Mouse (Mus musculus): Measurements from ENCODE around the gene Hacd2. TPM values are rescaled to one million over a fixed set of nuclear protein-coding genes. Genes with fewer than 3 reads are reported as not detected.

Hacd2 gene
- polyA plus RNA-seq, 1 experiment from 2014 or later: 73.4 TPM

- no peaks in the 10 kb centered on the region for H3K9me3 ChIP-seq (replicated peaks)
- no peak overlapping the region for H3K27ac ChIP-seq
- no peaks in the 10 kb centered on the region for H3K36me3 ChIP-seq
- no peak for DNase-seq (ENCODE audit: low spot score)
- WGBS: 96% methylated on average over 4 of the region's 4 CpGs
- no peak overlapping the region for H3K4me3 ChIP-seq
- no peaks in the 10 kb centered on the region for H3K27me3 ChIP-seq (ENCODE audit: low read depth, poor library complexity, severe bottlenecking)
- H3K4me1 ChIP-seq: peaks cover 9% of the 10 kb centered on the region; the same call in 1 of the 2 replicates
Observed at GRCm38 (mm10) chr16:35068886-35069285, 46.7 kb downstream of the Hacd2 start.

- Histone ChIP-seq H3K27me3 (ENCODE audit: low read depth, poor library complexity, severe bottlenecking) (no peaks in the 10 kb centered on the region), H3K4me1 (no peaks in the 10 kb centered on the region), H3K27ac (no peak overlapping the region), H3K9me3 (replicated peaks) (no peaks in the 10 kb centered on the region), H3K4me3 (no peak overlapping the region), H3K36me3 (peaks cover 23% of the 10 kb centered on the region)
- DNase-seq (ENCODE audit: low spot score): no peak
Observed at GRCm38 (mm10) chr16:35074436-35074835, 52.2 kb downstream of the Hacd2 start.

- Histone ChIP-seq H3K4me1 (no peaks in the 10 kb centered on the region), H3K27ac (no peak overlapping the region), H3K9me3 (replicated peaks) (no peaks in the 10 kb centered on the region), H3K4me3 (no peak overlapping the region), H3K27me3 (ENCODE audit: low read depth, poor library complexity, severe bottlenecking) (no peaks in the 10 kb centered on the region), H3K36me3 (peaks cover 29% of the 10 kb centered on the region)
- no peak for DNase-seq (ENCODE audit: low spot score)
- 91% methylated on average over 3 of the region's 3 CpGs for WGBS
Observed at GRCm38 (mm10) chr16:35075643-35076042, 53.4 kb downstream of the Hacd2 start.

- no peaks in the 10 kb centered on the region for H3K9me3 ChIP-seq (replicated peaks)
Observed at GRCm38 (mm10) chr16:35093500-35093899, 71.3 kb downstream of the Hacd2 start.

GRCm38 (mm10) chr16:35097870-35098530 lies 75.8 kb downstream of the Hacd2 start:
- no peak for DNase-seq (ENCODE audit: low spot score)
- Histone ChIP-seq H3K4me1 (peaks cover 20% of the 10 kb centered on the region), H3K4me3 (no peak overlapping the region), H3K27ac (no peak overlapping the region), H3K9me3 (replicated peaks) (no peaks in the 10 kb centered on the region), H3K27me3 (ENCODE audit: low read depth, poor library complexity, severe bottlenecking) (no peaks in the 10 kb centered on the region), H3K36me3 (peaks cover 21% of the 10 kb centered on the region)
- 95% methylated on average over 3 of the region's 3 CpGs for WGBS

More at GRCm38 (mm10) chr16:35093500-35093899, 71.3 kb downstream of the Hacd2 start:
- DNase-seq (ENCODE audit: low spot score): no peak
- Histone ChIP-seq H3K27ac (no peak overlapping the region), H3K27me3 (ENCODE audit: low read depth, poor library complexity, severe bottlenecking) (no peaks in the 10 kb centered on the region), H3K36me3 (peaks cover 11% of the 10 kb centered on the region), H3K4me3 (no peak overlapping the region), H3K4me1 (no peaks in the 10 kb centered on the region)

- Histone ChIP-seq H3K4me1 (peaks cover 31% of the 10 kb centered on the region), H3K27me3 (ENCODE audit: low read depth, poor library complexity, severe bottlenecking) (no peaks in the 10 kb centered on the region), H3K9me3 (replicated peaks) (no peaks in the 10 kb centered on the region), H3K4me3 (no peak overlapping the region), H3K36me3 (peaks cover 29% of the 10 kb centered on the region), H3K27ac (peak overlapping the region; percentile 66)
- 50% methylated on average over 12 of the region's 12 CpGs for WGBS
- DNase-seq (ENCODE audit: low spot score): no peak
Observed at GRCm38 (mm10) chr16:35101751-35102420, 79.7 kb downstream of the Hacd2 start.

GRCm38 (mm10) chr16:35102866-35103620 lies 80.8 kb downstream of the Hacd2 start:
- H3K4me1 ChIP-seq: peaks cover 41% of the 10 kb centered on the region
- DNase-seq (ENCODE audit: low spot score): no peak
- peaks cover 31% of the 10 kb centered on the region for H3K36me3 ChIP-seq
- no peaks in the 10 kb centered on the region for H3K9me3 ChIP-seq (replicated peaks)
- H3K27me3 ChIP-seq (ENCODE audit: low read depth, poor library complexity, severe bottlenecking): no peaks in the 10 kb centered on the region
- no peak overlapping the region; the same call in 1 of the 2 replicates for H3K27ac ChIP-seq
- no peak overlapping the region for H3K4me3 ChIP-seq
- WGBS: 76% methylated on average over 7 of the region's 7 CpGs

- Histone ChIP-seq H3K4me3 (no peak overlapping the region), H3K27ac (peak overlapping the region; percentile 79), H3K36me3 (peaks cover 21% of the 10 kb centered on the region), H3K9me3 (replicated peaks) (no peaks in the 10 kb centered on the region), H3K4me1 (peaks cover 49% of the 10 kb centered on the region), H3K27me3 (ENCODE audit: low read depth, poor library complexity, severe bottlenecking) (no peaks in the 10 kb centered on the region)
- 47% methylated on average over 6 of the region's 6 CpGs for WGBS
- DNase-seq (ENCODE audit: low spot score): peak; percentile 56
Observed at GRCm38 (mm10) chr16:35107985-35108384, 85.8 kb downstream of the Hacd2 start.

- WGBS: 66% methylated on average over 8 of the region's 8 CpGs
- H3K4me3 ChIP-seq: no peak overlapping the region
- H3K4me1 ChIP-seq: peaks cover 46% of the 10 kb centered on the region
- no peaks in the 10 kb centered on the region for H3K27me3 ChIP-seq (ENCODE audit: low read depth, poor library complexity, severe bottlenecking)
- H3K27ac ChIP-seq: peak overlapping the region; percentile 72
- no peaks in the 10 kb centered on the region for H3K9me3 ChIP-seq (replicated peaks)
- DNase-seq (ENCODE audit: low spot score): no peak
- H3K36me3 ChIP-seq: peaks cover 17% of the 10 kb centered on the region
Observed at GRCm38 (mm10) chr16:35109156-35109555, 86.9 kb downstream of the Hacd2 start.

- WGBS: 52% methylated on average over 7 of the region's 7 CpGs
- Histone ChIP-seq H3K4me3 (no peak overlapping the region), H3K4me1 (peaks cover 47% of the 10 kb centered on the region), H3K27me3 (ENCODE audit: low read depth, poor library complexity, severe bottlenecking) (no peaks in the 10 kb centered on the region), H3K27ac (peak overlapping the region; percentile 72), H3K36me3 (peaks cover 12% of the 10 kb centered on the region; the same call in 1 of the 2 replicates), H3K9me3 (replicated peaks) (no peaks in the 10 kb centered on the region)
- peak; percentile 38 for DNase-seq (ENCODE audit: low spot score)
Observed at GRCm38 (mm10) chr16:35109656-35110291, 87.5 kb downstream of the Hacd2 start.

- Histone ChIP-seq H3K36me3 (peaks cover 10% of the 10 kb centered on the region; the same call in 1 of the 2 replicates), H3K27ac (peak overlapping the region; percentile 38; the same call in 1 of the 2 replicates), H3K27me3 (ENCODE audit: low read depth, poor library complexity, severe bottlenecking) (no peaks in the 10 kb centered on the region), H3K9me3 (replicated peaks) (no peaks in the 10 kb centered on the region), H3K4me1 (peaks cover 48% of the 10 kb centered on the region), H3K4me3 (no peak overlapping the region)
- WGBS: 40% methylated on average over 10 of the region's 10 CpGs
- DNase-seq (ENCODE audit: low spot score): peak; percentile 98
Observed at GRCm38 (mm10) chr16:35110410-35111142, 88.3 kb downstream of the Hacd2 start.

- Histone ChIP-seq H3K27me3 (ENCODE audit: low read depth, poor library complexity, severe bottlenecking) (no peaks in the 10 kb centered on the region), H3K4me3 (no peak overlapping the region), H3K9me3 (replicated peaks) (no peaks in the 10 kb centered on the region), H3K36me3 (peaks cover 5% of the 10 kb centered on the region; the same call in 1 of the 2 replicates), H3K27ac (0 out of 2 replicates have a peak overlapping the region, but pooled peaks have one; percentile 38), H3K4me1 (peaks cover 50% of the 10 kb centered on the region)
- WGBS: 76% methylated on average over 8 of the region's 8 CpGs
- no peak for DNase-seq (ENCODE audit: low spot score)
Observed at GRCm38 (mm10) chr16:35111143-35111620, 89.0 kb downstream of the Hacd2 start.

Measured in limb, embryonic 10.5 days (tissue).